Comparison of ENCODE assay signal across 15 mouse cellular contexts in genomic region chr7:96842477-96843255, GRCm38 (mm10).
DNase-seq lines count a peak whose midpoint lies in the region; ATAC-seq and TF ChIP-seq lines count a peak whose summit lies in the region.
"Had no signal": no experiment of that assay in that cellular context is flagged by ENCODE, and none has a peak within 500 bp of the region (broad histone marks: within the 10 kb centered on the region; RNA-seq: fewer than 3 reads in every experiment).

No protein-coding gene starts in this region.

- H3K4me1 ChIP-seq in forebrain, embryonic 12.5 days = peaks cover 17% of the 10 kb centered on the region
- no peaks in the 10 kb centered on the region; the same call in 1 of the 2 replicates for H3K4me1 ChIP-seq in forebrain, postnatal 0 days (ENCODE audit: insufficient read depth)
- peaks cover 7% of the 10 kb centered on the region for H3K4me1 ChIP-seq in midbrain, embryonic 11.5 days (ENCODE audit: control insufficient read depth, insufficient read depth, low read length)
- 0 out of 2 replicates have a peak, but pooled peaks cover 2% of the 10 kb centered on the region for H3K4me1 ChIP-seq in midbrain, embryonic 15.5 days
- peaks cover 6% of the 10 kb centered on the region; the same call in 1 of the 2 replicates for H3K4me1 ChIP-seq in intestine, embryonic 15.5 days (replicated peaks)
- peaks cover 14% of the 10 kb centered on the region for H3K4me1 ChIP-seq in neural tube, embryonic 15.5 days

- DNase-seq in forebrain, postnatal 0 days = no peak
- no peak for DNase-seq in midbrain, embryonic 11.5 days (ENCODE audit: low spot score, missing footprints)
- no peak for DNase-seq in ovary, postnatal 36 days (ENCODE audit: low spot score)
- DNase-seq: cerebellum, postnatal 10 days; heart, adult 2 months; kidney, postnatal 25 days; spleen, adult 18-20 months; thymus, postnatal 14 days had no signal

- 63% methylated on average over 12 of the region's 12 CpGs for WGBS in forebrain, embryonic 12.5 days
- WGBS in forebrain, postnatal 0 days = 64% methylated on average over 12 of the region's 12 CpGs
- WGBS in midbrain, embryonic 11.5 days = 58% methylated on average over 12 of the region's 12 CpGs
- 53% methylated on average over 12 of the region's 12 CpGs for WGBS in midbrain, embryonic 15.5 days
- WGBS in intestine, embryonic 15.5 days = 65% methylated on average over 12 of the region's 12 CpGs
- 29% methylated on average over 12 of the region's 12 CpGs for WGBS in neural tube, embryonic 15.5 days

- no peak overlapping the region for H3K27ac ChIP-seq in forebrain, embryonic 12.5 days
- no peak overlapping the region for H3K27ac ChIP-seq in forebrain, postnatal 0 days (ENCODE audit: low read depth, low read length)
- no peak overlapping the region for H3K27ac ChIP-seq in midbrain, embryonic 11.5 days (ENCODE audit: low read depth, low read length)
- no peak overlapping the region for H3K27ac ChIP-seq in midbrain, embryonic 15.5 days
- H3K27ac ChIP-seq in intestine, embryonic 15.5 days = 0 out of 2 replicates have a peak overlapping the region, but pooled peaks have one; percentile 22
- H3K27ac ChIP-seq in neural tube, embryonic 15.5 days (replicated peaks) = no peak overlapping the region
- H3K27ac ChIP-seq: heart, adult 2 months; hindbrain, embryonic 15.5 days; liver, embryonic 12.5 days had no signal

- no peaks in the 10 kb centered on the region for H3K9me3 ChIP-seq in forebrain, embryonic 12.5 days
- no peaks in the 10 kb centered on the region for H3K9me3 ChIP-seq in forebrain, postnatal 0 days (ENCODE audit: low read length)
- H3K9me3 ChIP-seq in midbrain, embryonic 11.5 days (ENCODE audit: control insufficient read depth, low read length) = no peaks in the 10 kb centered on the region
- H3K9me3 ChIP-seq in midbrain, embryonic 15.5 days = no peaks in the 10 kb centered on the region
- H3K9me3 ChIP-seq in intestine, embryonic 15.5 days = no peaks in the 10 kb centered on the region
- no peaks in the 10 kb centered on the region for H3K9me3 ChIP-seq in neural tube, embryonic 15.5 days (replicated peaks)
- H3K9me3 ChIP-seq: hindbrain, embryonic 15.5 days; liver, embryonic 12.5 days had no signal

- TF ChIP-seq CTCF in forebrain, postnatal 0 days (IDR thresholded peaks at IDR 0.05; ENCODE audit: low read depth) = no peak

- H3K27me3 ChIP-seq in forebrain, embryonic 12.5 days = no peaks in the 10 kb centered on the region
- no peaks in the 10 kb centered on the region for H3K27me3 ChIP-seq in forebrain, postnatal 0 days (ENCODE audit: insufficient read depth, low read length)
- H3K27me3 ChIP-seq in midbrain, embryonic 11.5 days (ENCODE audit: control insufficient read depth, insufficient read depth, low read length) = no peaks in the 10 kb centered on the region
- no peaks in the 10 kb centered on the region for H3K27me3 ChIP-seq in midbrain, embryonic 15.5 days (replicated peaks)
- H3K27me3 ChIP-seq in intestine, embryonic 15.5 days (replicated peaks) = no peaks in the 10 kb centered on the region
- no peaks in the 10 kb centered on the region for H3K27me3 ChIP-seq in neural tube, embryonic 15.5 days (replicated peaks)
- H3K27me3 ChIP-seq: hindbrain, embryonic 15.5 days; liver, embryonic 12.5 days had no signal

- H3K4me2 ChIP-seq in forebrain, embryonic 12.5 days = no peak overlapping the region
- no peak overlapping the region for H3K4me2 ChIP-seq in forebrain, postnatal 0 days (ENCODE audit: low read depth)
- no peak overlapping the region for H3K4me2 ChIP-seq in midbrain, embryonic 11.5 days
- H3K4me2 ChIP-seq in midbrain, embryonic 15.5 days = no peak overlapping the region
- H3K4me2 ChIP-seq in intestine, embryonic 15.5 days (replicated peaks) = no peak overlapping the region
- H3K4me2 ChIP-seq in neural tube, embryonic 15.5 days = no peak overlapping the region
- H3K4me2 ChIP-seq: hindbrain, embryonic 15.5 days; liver, embryonic 12.5 days had no signal

- H3K4me3 ChIP-seq in forebrain, embryonic 12.5 days (replicated peaks) = no peak overlapping the region
- no peak overlapping the region for H3K4me3 ChIP-seq in forebrain, postnatal 0 days (ENCODE audit: low read depth, low read length)
- H3K4me3 ChIP-seq in midbrain, embryonic 11.5 days (ENCODE audit: low read depth, low read length) = no peak overlapping the region
- no peak overlapping the region for H3K4me3 ChIP-seq in midbrain, embryonic 15.5 days
- H3K4me3 ChIP-seq in intestine, embryonic 15.5 days (replicated peaks) = no peak overlapping the region
- H3K4me3 ChIP-seq in neural tube, embryonic 15.5 days (replicated peaks) = no peak overlapping the region
- H3K4me3 ChIP-seq: heart, adult 2 months; hindbrain, embryonic 15.5 days; liver, embryonic 12.5 days had no signal

- 0 out of 2 replicates have a peak, but pooled peaks have one; percentile 47 for ATAC-seq in forebrain, embryonic 12.5 days (ENCODE audit: low FRiP score)
- ATAC-seq in forebrain, postnatal 0 days = no peak
- peak; percentile 48; the same call in 1 of the 2 replicates for ATAC-seq in midbrain, embryonic 11.5 days (ENCODE audit: low FRiP score)
- no peak for ATAC-seq in midbrain, embryonic 15.5 days (replicated peaks)
- ATAC-seq in intestine, embryonic 15.5 days = no peak
- peak; percentile 32; the same call in 1 of the 2 replicates for ATAC-seq in neural tube, embryonic 15.5 days (ENCODE audit: low FRiP score)
- no peak for ATAC-seq in megakaryocyte, adult 5-6 weeks (ENCODE audit: poor library complexity, severe bottlenecking)
- ATAC-seq: liver, embryonic 12.5 days had no signal

- H3K36me3 ChIP-seq in forebrain, embryonic 12.5 days (replicated peaks) = peaks cover 31% of the 10 kb centered on the region
- H3K36me3 ChIP-seq in forebrain, postnatal 0 days (ENCODE audit: insufficient read depth) = peaks cover 27% of the 10 kb centered on the region
- H3K36me3 ChIP-seq in midbrain, embryonic 11.5 days (ENCODE audit: control insufficient read depth, insufficient read depth, low read length) = no peaks in the 10 kb centered on the region
- H3K36me3 ChIP-seq in midbrain, embryonic 15.5 days (replicated peaks) = no peaks in the 10 kb centered on the region
- no peaks in the 10 kb centered on the region for H3K36me3 ChIP-seq in intestine, embryonic 15.5 days
- H3K36me3 ChIP-seq in neural tube, embryonic 15.5 days = peaks cover 17% of the 10 kb centered on the region
- H3K36me3 ChIP-seq: liver, embryonic 12.5 days had no signal

- H3K9ac ChIP-seq in forebrain, embryonic 12.5 days = no peak overlapping the region
- H3K9ac ChIP-seq in forebrain, postnatal 0 days = no peak overlapping the region
- H3K9ac ChIP-seq in midbrain, embryonic 11.5 days (ENCODE audit: low read length) = no peak overlapping the region
- no peak overlapping the region for H3K9ac ChIP-seq in midbrain, embryonic 15.5 days
- no peak overlapping the region for H3K9ac ChIP-seq in intestine, embryonic 15.5 days
- H3K9ac ChIP-seq in neural tube, embryonic 15.5 days (replicated peaks) = no peak overlapping the region
- H3K9ac ChIP-seq: hindbrain, embryonic 15.5 days; liver, embryonic 12.5 days had no signal

Comparison
In these comparisons a context has a peak if more than half of its experiments do, and no peak if none do; other contexts are left out.
1. ATAC-seq: peak in forebrain, embryonic 12.5 days (single experiment), midbrain, embryonic 11.5 days (single experiment) and neural tube, embryonic 15.5 days (single experiment); none in forebrain, postnatal 0 days (single experiment), midbrain, embryonic 15.5 days (single experiment), intestine, embryonic 15.5 days (single experiment) and megakaryocyte, adult 5-6 weeks (single experiment).